Mouse (Mus musculus): ENCODE measurements around the gene Gp9. TPM values are rescaled to one million over a fixed set of nuclear protein-coding genes. Genes with fewer than 3 reads are reported as not detected.
"Not testable (repeated sequence)": the region's sequence is repeated elsewhere in the genome, so short reads cannot be mapped to it uniquely, and the experiment has no call there.

The Gp9 gene
- polyA plus RNA-seq, 1 experiment from 2014 or later: 6.2 TPM

DNA sequence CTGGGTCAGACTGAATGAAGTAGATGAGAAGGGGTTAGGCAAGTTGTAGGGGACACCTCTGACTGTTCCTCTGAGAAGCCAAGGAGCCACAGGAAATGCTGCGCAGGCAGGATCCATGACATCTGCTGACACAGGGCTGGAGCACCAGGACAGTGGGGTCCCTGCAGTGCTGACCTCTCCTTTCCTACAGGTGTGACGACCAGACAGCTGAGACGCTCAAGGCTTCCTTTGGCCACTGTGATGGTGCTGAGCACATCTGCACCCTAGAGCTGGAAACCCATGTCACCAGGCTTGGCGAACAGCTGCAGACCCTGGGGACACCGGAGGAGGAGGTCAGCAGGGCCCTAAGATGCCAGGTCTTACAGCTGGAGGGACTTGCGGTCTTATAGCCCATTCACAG is 26.3 kb upstream of the Gp9 start:
- no peaks in the 10 kb centered on the region for H3K9me3 ChIP-seq (replicated peaks)
- no peak overlapping the region for H3K9ac ChIP-seq
- no peak overlapping the region for H3K4me2 ChIP-seq
- peaks cover 4% of the 10 kb centered on the region; the same call in 1 of the 2 replicates for H3K4me1 ChIP-seq (replicated peaks)
- H3K4me3 ChIP-seq: no peak overlapping the region
- no peak overlapping the region for H3K27ac ChIP-seq (ENCODE audit: poor library complexity, severe bottlenecking)
- no peaks in the 10 kb centered on the region for H3K36me3 ChIP-seq
- 0 out of 2 replicates have a peak, but pooled peaks cover 8% of the 10 kb centered on the region for H3K27me3 ChIP-seq (replicated peaks)
- 77% methylated on average over 6 of the region's 6 CpGs for WGBS
- ATAC-seq (ENCODE audit: insufficient number of reproducible peaks, low FRiP score): no peak

DNA sequence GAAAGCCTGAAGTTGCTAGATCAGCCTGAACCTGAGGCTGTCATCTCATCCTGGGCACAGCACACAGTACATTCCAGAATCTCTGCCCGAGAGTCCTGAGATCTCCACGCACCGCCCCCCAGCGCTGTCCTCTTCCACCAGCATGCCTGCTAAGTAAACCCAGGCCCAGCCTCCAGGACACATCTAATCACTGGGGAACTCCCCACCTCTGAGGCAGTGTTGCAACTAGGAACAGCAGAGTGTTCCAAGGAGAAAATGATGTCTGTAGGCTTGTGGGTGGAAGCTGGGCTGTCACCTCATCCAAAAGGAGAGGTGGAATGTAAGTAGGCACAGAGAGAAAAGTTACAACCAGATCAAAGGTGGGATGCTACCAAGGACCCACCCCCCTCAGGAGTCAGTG is 22.7 kb upstream of the Gp9 start:
- Histone ChIP-seq H3K27me3 (replicated peaks) (0 out of 2 replicates have a peak, but pooled peaks cover 8% of the 10 kb centered on the region), H3K9ac (no peak overlapping the region), H3K27ac (ENCODE audit: poor library complexity, severe bottlenecking) (no peak overlapping the region), H3K9me3 (replicated peaks) (no peaks in the 10 kb centered on the region), H3K4me3 (no peak overlapping the region), H3K4me2 (no peak overlapping the region), H3K4me1 (replicated peaks) (no peaks in the 10 kb centered on the region), H3K36me3 (no peaks in the 10 kb centered on the region)
- 85% methylated on average over 4 of the region's 4 CpGs for WGBS
- ATAC-seq (ENCODE audit: insufficient number of reproducible peaks, low FRiP score): no peak

DNA sequence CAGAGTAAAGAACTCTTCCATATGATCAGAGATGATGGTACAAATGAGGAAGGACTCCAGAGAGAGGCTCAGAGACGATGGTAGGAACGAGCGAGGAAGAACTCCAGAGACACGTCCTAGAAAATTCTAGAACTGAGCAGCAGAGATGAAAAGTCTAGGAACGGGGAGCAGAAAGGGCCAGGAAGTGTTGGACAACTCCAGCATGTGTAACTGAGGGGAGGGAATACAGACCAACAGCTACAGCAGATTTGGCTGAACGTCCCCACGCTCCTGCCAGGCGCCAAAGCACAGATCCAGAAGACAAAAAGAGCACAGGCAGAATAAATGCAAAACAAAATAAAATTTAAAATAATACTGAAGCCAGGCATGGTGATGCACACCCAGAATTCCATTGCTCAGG is 21.0 kb upstream of the Gp9 start:
- 82% methylated on average over 8 of the region's 8 CpGs for WGBS
- ATAC-seq (ENCODE audit: insufficient number of reproducible peaks, low FRiP score): no peak
- H3K4me2 ChIP-seq: no peak overlapping the region

DNA sequence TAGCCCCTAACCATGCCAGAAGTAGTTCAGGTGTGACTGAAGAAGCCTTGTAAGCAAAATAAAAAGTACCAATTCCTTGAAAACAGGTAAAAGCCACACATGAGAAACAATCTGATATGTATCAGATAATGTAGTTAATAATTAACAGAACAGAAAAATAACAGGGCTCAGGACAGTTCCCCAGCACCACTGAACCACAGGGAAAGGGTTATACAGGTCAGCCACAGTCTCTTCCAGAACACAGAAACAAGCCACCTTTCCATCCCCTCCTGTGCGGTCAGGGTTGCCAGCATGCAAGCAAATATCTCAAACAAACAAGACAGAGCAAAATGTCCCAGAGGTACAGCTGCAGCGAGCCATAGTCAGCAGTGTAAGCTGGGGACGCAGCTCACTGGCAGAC is 18.5 kb upstream of the Gp9 start:
- H3K9ac ChIP-seq: no peak overlapping the region
- H3K4me2 ChIP-seq: no peak overlapping the region
- no peaks in the 10 kb centered on the region for H3K9me3 ChIP-seq (replicated peaks)
- H3K27me3 ChIP-seq (replicated peaks): no peaks in the 10 kb centered on the region
- no peaks in the 10 kb centered on the region for H3K36me3 ChIP-seq
- H3K4me3 ChIP-seq: no peak overlapping the region
- no peaks in the 10 kb centered on the region for H3K4me1 ChIP-seq (replicated peaks)
- 72% methylated on average over 3 of the region's 3 CpGs for WGBS
- ATAC-seq (ENCODE audit: insufficient number of reproducible peaks, low FRiP score): no peak
- H3K27ac ChIP-seq (ENCODE audit: poor library complexity, severe bottlenecking): no peak overlapping the region

More for the DNA sequence above, 21.0 kb upstream of the Gp9 start:
- H3K4me1 ChIP-seq (replicated peaks): no peaks in the 10 kb centered on the region
- H3K9me3 ChIP-seq (replicated peaks): no peaks in the 10 kb centered on the region
- no peak overlapping the region for H3K4me3 ChIP-seq
- H3K27me3 ChIP-seq (replicated peaks): no peaks in the 10 kb centered on the region
- no peak overlapping the region for H3K27ac ChIP-seq (ENCODE audit: poor library complexity, severe bottlenecking)
- no peak overlapping the region for H3K9ac ChIP-seq
- H3K36me3 ChIP-seq: no peaks in the 10 kb centered on the region

DNA sequence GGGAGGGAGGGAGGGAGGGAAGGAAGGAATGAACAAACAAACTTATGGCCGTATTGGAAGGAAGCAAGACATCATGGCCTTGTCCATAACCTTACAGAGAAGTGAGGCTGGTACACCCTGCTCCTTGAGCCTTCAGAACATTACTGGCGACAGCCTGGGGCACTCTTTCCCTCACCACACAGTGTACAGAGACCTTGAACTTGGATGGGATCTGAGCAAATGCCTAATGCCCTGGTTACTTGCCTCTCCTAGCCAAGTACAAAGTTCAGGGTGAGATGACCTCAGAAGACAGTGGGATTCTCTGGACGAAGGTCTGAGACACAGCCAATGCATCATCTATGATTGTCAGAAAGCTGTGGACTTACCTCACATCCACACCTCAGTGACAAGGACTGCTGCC is 18.0 kb upstream of the Gp9 start:
- no peaks in the 10 kb centered on the region for H3K4me1 ChIP-seq (replicated peaks)
- ATAC-seq (ENCODE audit: insufficient number of reproducible peaks, low FRiP score): no peak
- H3K4me2 ChIP-seq: no peak overlapping the region
- H3K36me3 ChIP-seq: no peaks in the 10 kb centered on the region
- H3K27me3 ChIP-seq (replicated peaks): no peaks in the 10 kb centered on the region
- H3K9ac ChIP-seq: no peak overlapping the region
- H3K4me3 ChIP-seq: no peak overlapping the region
- no peak overlapping the region for H3K27ac ChIP-seq (ENCODE audit: poor library complexity, severe bottlenecking)
- 56% methylated on average over 3 of the region's 3 CpGs for WGBS
- no peaks in the 10 kb centered on the region for H3K9me3 ChIP-seq (replicated peaks)

DNA sequence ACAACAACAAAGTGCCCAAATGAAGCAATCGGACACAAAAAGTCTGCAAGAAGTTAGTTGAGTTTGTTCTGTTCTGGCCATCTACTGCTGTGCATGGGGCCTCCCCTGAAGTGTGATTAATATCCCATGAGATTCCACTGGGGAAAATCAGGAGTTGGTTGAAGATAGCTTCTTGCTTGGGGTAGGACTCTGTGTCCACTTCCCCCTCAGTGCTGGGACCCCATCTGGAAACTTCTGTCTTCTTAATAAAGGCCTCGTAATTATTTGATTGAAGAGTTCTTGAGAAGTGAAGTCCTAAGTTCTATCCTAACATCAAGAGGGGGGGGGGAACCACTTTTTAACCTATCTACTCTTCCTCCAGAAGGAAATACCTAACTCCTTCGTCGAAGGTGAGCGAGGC is 15.7 kb upstream of the Gp9 start:
- H3K36me3 ChIP-seq: no peaks in the 10 kb centered on the region
- no peak overlapping the region for H3K4me2 ChIP-seq
- no peak overlapping the region for H3K27ac ChIP-seq (ENCODE audit: poor library complexity, severe bottlenecking)
- H3K9me3 ChIP-seq (replicated peaks): no peaks in the 10 kb centered on the region
- no peaks in the 10 kb centered on the region for H3K4me1 ChIP-seq (replicated peaks)
- no peak overlapping the region for H3K9ac ChIP-seq
- H3K27me3 ChIP-seq (replicated peaks): no peaks in the 10 kb centered on the region
- WGBS: 82% methylated on average over 5 of the region's 5 CpGs
- no peak overlapping the region for H3K4me3 ChIP-seq
- ATAC-seq (ENCODE audit: insufficient number of reproducible peaks, low FRiP score): no peak

DNA sequence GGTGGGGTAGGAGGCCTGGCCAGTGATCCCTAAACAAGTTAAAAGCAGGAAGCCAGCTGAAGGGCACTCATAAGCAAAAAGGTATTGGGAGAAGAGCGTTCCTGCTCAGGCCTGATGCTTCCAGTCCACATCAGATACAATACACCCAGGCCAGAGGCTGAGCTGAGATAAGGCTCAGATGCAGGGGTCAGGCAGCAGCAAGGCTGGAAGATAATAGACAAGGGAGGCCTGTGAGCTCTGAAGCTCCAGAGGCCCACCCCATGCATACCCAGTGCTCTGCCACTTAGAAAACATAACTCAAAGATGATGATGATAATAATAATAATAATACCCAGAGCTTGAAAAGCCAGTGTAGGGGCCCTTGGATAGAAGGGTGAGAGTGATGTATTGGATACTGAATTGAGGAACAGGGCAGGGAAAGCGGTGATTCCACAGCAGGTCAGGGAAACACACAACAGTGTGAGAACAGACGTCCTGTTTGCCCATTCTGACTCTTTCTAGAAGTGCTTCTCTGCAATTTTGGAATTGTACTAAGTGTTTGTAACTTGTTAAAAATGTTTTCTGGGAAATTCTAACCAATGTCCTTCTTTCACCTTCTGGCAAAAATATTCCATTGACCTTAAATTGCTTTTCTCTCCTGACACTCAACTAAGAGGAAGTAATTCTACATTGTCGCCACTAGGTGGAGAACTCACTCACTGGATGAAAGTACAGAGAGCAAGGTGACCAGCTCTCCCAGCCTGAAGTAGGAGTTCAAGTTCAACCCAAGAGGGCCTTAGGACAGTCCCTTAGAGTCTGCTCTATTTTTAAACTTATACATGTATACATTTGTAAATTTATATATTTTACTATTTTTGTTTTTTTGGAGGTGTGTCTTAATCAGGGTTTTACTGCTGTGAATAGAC is 14.2 kb upstream of the Gp9 start:
- no peaks in the 10 kb centered on the region for H3K27me3 ChIP-seq (replicated peaks)
- no peaks in the 10 kb centered on the region for H3K9me3 ChIP-seq (replicated peaks)
- H3K36me3 ChIP-seq: no peaks in the 10 kb centered on the region
- H3K4me2 ChIP-seq: no peak overlapping the region
- 56% methylated on average over 4 of the region's 4 CpGs for WGBS
- peak; percentile 73; the same call in 1 of the 2 replicates for ATAC-seq (ENCODE audit: insufficient number of reproducible peaks, low FRiP score)
- H3K4me1 ChIP-seq (replicated peaks): no peaks in the 10 kb centered on the region
- no peak overlapping the region for H3K27ac ChIP-seq (ENCODE audit: poor library complexity, severe bottlenecking)
- no peak overlapping the region for H3K9ac ChIP-seq
- H3K4me3 ChIP-seq: no peak overlapping the region

DNA sequence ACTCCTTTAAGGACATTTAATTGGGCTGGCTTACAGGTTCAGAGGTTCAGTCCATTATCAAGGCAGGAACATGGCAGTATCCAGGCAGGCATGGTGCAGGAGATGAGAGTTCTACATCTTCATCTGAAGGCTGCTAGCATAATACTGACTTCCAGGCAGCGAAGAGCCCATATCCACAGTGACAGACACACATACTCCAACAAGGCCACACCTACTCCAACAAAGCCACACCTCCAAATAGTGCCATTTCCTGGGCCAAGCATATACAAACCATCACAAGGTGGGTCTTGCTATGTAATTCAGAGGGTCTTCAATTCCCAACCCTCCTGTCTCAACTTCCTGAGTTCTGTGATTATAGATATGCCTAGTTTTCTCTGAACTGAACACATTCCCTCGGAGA is 13.6 kb upstream of the Gp9 start:
- H3K4me2 ChIP-seq: not testable (repeated sequence)
- 87% methylated on average over 2 of the region's 2 CpGs for WGBS

DNA sequence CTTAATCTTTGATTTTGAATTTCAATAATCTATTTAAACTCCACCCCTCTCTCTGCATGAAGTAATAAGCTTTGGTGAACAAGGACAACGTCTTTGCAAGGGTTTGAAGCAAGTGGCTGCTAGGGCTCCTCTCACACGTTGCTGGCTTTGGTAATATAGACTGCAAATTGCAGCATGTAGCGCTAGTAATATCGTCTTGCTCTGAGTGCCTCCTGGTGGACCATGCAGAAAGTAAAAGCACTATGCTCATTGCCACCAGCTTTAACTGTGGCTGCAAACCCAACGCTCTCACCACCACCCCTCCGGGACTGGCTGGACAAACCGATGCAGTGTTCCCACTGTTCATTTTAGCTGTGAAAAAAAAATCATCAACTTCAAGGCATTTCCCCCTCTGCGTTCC is 7.2 kb upstream of the Gp9 start:
- no peaks in the 10 kb centered on the region for H3K27me3 ChIP-seq (replicated peaks)
- no peaks in the 10 kb centered on the region for H3K9me3 ChIP-seq (replicated peaks)
- 52% methylated on average over 8 of the region's 8 CpGs for WGBS
- H3K4me1 ChIP-seq (replicated peaks): no peaks in the 10 kb centered on the region
- no peak overlapping the region for H3K9ac ChIP-seq
- ATAC-seq (ENCODE audit: insufficient number of reproducible peaks, low FRiP score): no peak
- no peaks in the 10 kb centered on the region for H3K36me3 ChIP-seq
- no peak overlapping the region for H3K4me2 ChIP-seq
- no peak overlapping the region for H3K4me3 ChIP-seq
- no peak overlapping the region for H3K27ac ChIP-seq (ENCODE audit: poor library complexity, severe bottlenecking)

More for the DNA sequence above, 13.6 kb upstream of the Gp9 start:
- H3K27ac ChIP-seq (ENCODE audit: poor library complexity, severe bottlenecking); H3K36me3 ChIP-seq; ATAC-seq (ENCODE audit: insufficient number of reproducible peaks, low FRiP score); H3K4me1 ChIP-seq (replicated peaks); H3K4me3 ChIP-seq; H3K9ac ChIP-seq; H3K9me3 ChIP-seq (replicated peaks); H3K27me3 ChIP-seq (replicated peaks): not testable (repeated sequence)

DNA sequence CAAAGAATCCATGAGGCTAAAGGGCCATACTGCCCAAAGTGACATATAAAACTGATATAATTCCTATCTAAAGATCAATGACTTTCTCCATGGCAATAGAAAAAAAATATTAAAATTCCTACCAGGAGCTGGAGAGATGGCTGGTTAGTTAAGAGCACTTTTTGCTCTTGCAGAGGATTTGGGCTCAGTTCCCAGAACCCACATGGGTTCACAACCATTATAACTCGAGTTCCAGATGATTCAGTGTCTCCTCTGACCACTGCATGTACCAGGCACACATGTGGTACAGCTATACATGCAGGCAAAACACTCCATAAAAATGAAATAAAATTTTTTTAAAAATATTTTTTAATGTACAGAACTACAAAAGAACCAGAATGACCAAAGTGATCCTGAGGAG is 3.4 kb upstream of the Gp9 start:
- no peak for ATAC-seq (ENCODE audit: insufficient number of reproducible peaks, low FRiP score)
- Histone ChIP-seq H3K36me3 (no peaks in the 10 kb centered on the region), H3K27me3 (replicated peaks) (no peaks in the 10 kb centered on the region), H3K4me1 (replicated peaks) (peaks cover 17% of the 10 kb centered on the region), H3K4me2 (no peak overlapping the region), H3K4me3 (no peak overlapping the region), H3K9me3 (replicated peaks) (no peaks in the 10 kb centered on the region), H3K27ac (ENCODE audit: poor library complexity, severe bottlenecking) (no peak overlapping the region), H3K9ac (no peak overlapping the region)
- 61% methylated on average over 1 of the region's 1 CpGs for WGBS

DNA sequence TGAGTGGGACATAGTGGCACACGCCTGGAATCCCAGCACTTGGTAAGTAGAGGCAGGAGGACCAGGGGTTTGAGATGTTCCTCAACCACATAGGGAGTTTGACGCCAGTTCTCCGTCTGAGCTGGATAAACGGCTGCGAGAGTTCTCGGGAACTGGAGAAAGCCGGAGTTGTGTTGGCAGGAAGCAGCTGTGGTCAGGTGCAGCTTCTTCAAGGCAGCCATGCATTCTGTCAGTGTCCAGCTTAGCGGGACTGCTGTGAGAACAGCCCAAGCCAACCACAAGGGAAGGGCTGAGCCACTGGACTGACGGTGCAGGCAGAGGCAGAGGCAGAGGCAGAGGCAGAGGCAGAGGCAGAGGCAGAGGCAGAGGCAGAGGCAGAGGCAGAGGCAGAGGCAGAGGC is 3.0 kb upstream of the Gp9 start:
- Histone ChIP-seq H3K9me3 (replicated peaks) (no peaks in the 10 kb centered on the region), H3K4me3 (no peak overlapping the region), H3K9ac (no peak overlapping the region), H3K27me3 (replicated peaks) (no peaks in the 10 kb centered on the region), H3K4me1 (replicated peaks) (peaks cover 17% of the 10 kb centered on the region), H3K4me2 (no peak overlapping the region), H3K27ac (ENCODE audit: poor library complexity, severe bottlenecking) (no peak overlapping the region), H3K36me3 (no peaks in the 10 kb centered on the region)
- ATAC-seq (ENCODE audit: insufficient number of reproducible peaks, low FRiP score): no peak
- WGBS: 83% methylated on average over 9 of the region's 9 CpGs
